Mouse (Mus musculus) MEL (cell line): ENCODE results near the gene Gm20388. TPM values are rescaled to one million over a fixed set of nuclear protein-coding genes. Genes with fewer than 3 reads are reported as not detected.

ENCODE experiments used
- DNase-seq: peaks from one replicate; pipeline ENCODE4 v3.0.0; 2011; ENCODE audit warnings: low read depth, low spot score
- H3K27ac ChIP-seq: 2 replicates; pipeline ENCODE4 v1.5.1; 2012; ENCODE audit warnings: low read depth, mild to moderate bottlenecking, control low read depth, low read length, moderate library complexity; ENCODE audit not compliant: control insufficient read depth
- H3K27me3 ChIP-seq, 2 experiments: fragments of 150-350 bp in 1 of 2; sonication (generic) in 1 of 2; 2 replicates each; pipeline ENCODE4 v1.6.1; 2012; ENCODE audit warnings: low read length in 2 of 2, mild to moderate bottlenecking in 2 of 2, improper control_type of control experiment in 1 of 2, moderate library complexity in 1 of 2; ENCODE audit not compliant: insufficient read depth in 2 of 2, control insufficient read depth in 1 of 2
- H3K36me3 ChIP-seq, 2 experiments: 2 replicates each; pipeline ENCODE4 v1.6.1; 2012 to 2014; ENCODE audit warnings: low read length in 2 of 2, improper control_type of control experiment in 1 of 2, inconsistent platforms in 1 of 2, mild to moderate bottlenecking in 1 of 2; ENCODE audit not compliant: insufficient read depth in 2 of 2, control insufficient read depth in 1 of 2
- H3K4me1 ChIP-seq, 2 experiments: fragments of 150-350 bp in 1 of 2; sonication (generic) in 1 of 2; 2 replicates each; pipeline ENCODE4 v1.6.1; 2012; ENCODE audit warnings: low read length in 2 of 2, improper control_type of control experiment in 1 of 2, mild to moderate bottlenecking in 1 of 2; ENCODE audit not compliant: insufficient read depth in 2 of 2, control insufficient read depth in 1 of 2
- H3K4me3 ChIP-seq, 2 experiments: fragments of 150-350 bp in 1 of 2; sonication (generic) in 1 of 2; 2 replicates each; pipeline ENCODE4 v1.5.1; 2012; ENCODE audit warnings: low read depth in 2 of 2, low read length in 2 of 2, mild to moderate bottlenecking in 2 of 2, moderate library complexity in 2 of 2, control low read depth in 1 of 2, improper control_type of control experiment in 1 of 2; ENCODE audit not compliant: control insufficient read depth in 1 of 2, insufficient read depth in 1 of 2
- H3K79me2 ChIP-seq: 2 replicates; pipeline ENCODE4 v1.6.1; 2012; ENCODE audit warnings: mild to moderate bottlenecking, low read length, moderate library complexity; ENCODE audit not compliant: control insufficient read depth, poor library complexity, insufficient read depth
- H3K9ac ChIP-seq: 2 replicates; pipeline ENCODE4 v1.6.1; 2012; ENCODE audit warnings: low read depth, mild to moderate bottlenecking, control low read depth, low read length, moderate library complexity; ENCODE audit not compliant: control insufficient read depth, poor library complexity, severe bottlenecking
- H3K9me3 ChIP-seq: fragments of 150-350 bp; sonication (generic); replicated peaks from 2 replicates; pipeline ENCODE4 v1.6.1; 2012; ENCODE audit warnings: mild to moderate bottlenecking, low read length, improper control_type of control experiment, moderate library complexity; ENCODE audit not compliant: insufficient read depth
- BHLHE40 ChIP-seq: IDR thresholded peaks from 2 replicates; pipeline ENCODE4 v1.6.1; 2012; ENCODE audit warnings: low read depth, mild to moderate bottlenecking, inconsistent platforms, low read length, improper control_type of control experiment, borderline replicate concordance
- CHD1 ChIP-seq: IDR thresholded peaks from 2 replicates; pipeline ENCODE4 v1.6.1; 2012; ENCODE audit warnings: low read depth, mild to moderate bottlenecking, inconsistent platforms, low read length, improper control_type of control experiment
- CTCF ChIP-seq, 3 experiments: IDR thresholded peaks in 2 of 3; conservative IDR thresholded peaks in 1 of 3; 2 replicates each; pipeline ENCODE4 v1.5.1; 2011 to 2012; ENCODE audit warnings: low read length in 3 of 3, low read depth in 2 of 3, mild to moderate bottlenecking in 2 of 3, improper control_type of control experiment in 1 of 3, inconsistent platforms in 1 of 3, mixed read lengths in 1 of 3, moderate library complexity in 1 of 3; ENCODE audit not compliant: control insufficient read depth in 1 of 3, insufficient read depth in 1 of 3, poor library complexity in 1 of 3, severe bottlenecking in 1 of 3
- E2F4 ChIP-seq: IDR thresholded peaks from 2 replicates; pipeline ENCODE4 v1.6.1; 2011; ENCODE audit warnings: low read depth, low read length, improper control_type of control experiment, borderline replicate concordance
- ELF1 ChIP-seq: IDR thresholded peaks from 2 replicates; pipeline ENCODE4 v1.6.1; 2014; ENCODE audit warnings: low read depth, mild to moderate bottlenecking, inconsistent platforms, low read length, improper control_type of control experiment, moderate library complexity
- ETS1 ChIP-seq: IDR thresholded peaks from 2 replicates; pipeline ENCODE4 v1.6.1; 2012; ENCODE audit warnings: low read depth, mild to moderate bottlenecking, inconsistent platforms, low read length, improper control_type of control experiment, moderate library complexity
- GABPA ChIP-seq: IDR thresholded peaks from 2 replicates; pipeline ENCODE4 v1.6.1; 2012; ENCODE audit warnings: low read depth, mild to moderate bottlenecking, inconsistent platforms, low read length, improper control_type of control experiment, moderate library complexity
- GATA1 ChIP-seq: IDR thresholded peaks from 2 replicates; pipeline ENCODE4 v1.6.1; 2011; ENCODE audit warnings: low read depth, low read length, improper control_type of control experiment
- JUND ChIP-seq: IDR thresholded peaks from 2 replicates; pipeline ENCODE4 v1.6.1; 2011; ENCODE audit warnings: low read depth, mild to moderate bottlenecking, improper control_type of control experiment, low read length
- KAT2A ChIP-seq: conservative IDR thresholded peaks from 2 replicates; pipeline ENCODE4 v1.6.1; 2012; ENCODE audit warnings: low read depth, low read length, improper control_type of control experiment, inconsistent platforms
- MAX ChIP-seq: IDR thresholded peaks from 2 replicates; pipeline ENCODE4 v1.6.1; 2011; ENCODE audit warnings: low read length, improper control_type of control experiment
- MAZ ChIP-seq: IDR thresholded peaks from 2 replicates; pipeline ENCODE4 v1.6.1; 2012; ENCODE audit warnings: low read depth, mild to moderate bottlenecking, inconsistent platforms, low read length, improper control_type of control experiment
- MEF2A ChIP-seq: IDR thresholded peaks from 2 replicates; pipeline ENCODE4 v1.6.1; 2014; ENCODE audit warnings: low read depth, mild to moderate bottlenecking, inconsistent platforms, low read length, improper control_type of control experiment; ENCODE audit not compliant: poor library complexity, insufficient replicate concordance, severe bottlenecking; ENCODE audit errors: extremely low read depth
- MYB ChIP-seq: IDR thresholded peaks from 2 replicates; pipeline ENCODE4 v1.6.1; 2011; ENCODE audit warnings: mild to moderate bottlenecking, low read depth, low read length, improper control_type of control experiment
- NELFE ChIP-seq: IDR thresholded peaks from 2 replicates; pipeline ENCODE4 v1.6.1; 2011; ENCODE audit warnings: low read depth, low read length, improper control_type of control experiment
- POLR2AphosphoS2 ChIP-seq: IDR thresholded peaks from 2 replicates; pipeline ENCODE4 v1.6.1; 2011; ENCODE audit warnings: low read length, improper control_type of control experiment
- RAD21 ChIP-seq: IDR thresholded peaks from 2 replicates; pipeline ENCODE4 v1.6.1; 2011; ENCODE audit warnings: mild to moderate bottlenecking, low read depth, low read length, improper control_type of control experiment
- SMC3 ChIP-seq: IDR thresholded peaks from 2 replicates; pipeline ENCODE4 v1.6.1; 2011; ENCODE audit warnings: low read depth, low read length, improper control_type of control experiment
- TBP ChIP-seq: IDR thresholded peaks from 2 replicates; pipeline ENCODE4 v1.8.0; 2011; ENCODE audit warnings: low read depth, low read length, improper control_type of control experiment
- TCF12 ChIP-seq: IDR thresholded peaks from 2 replicates; pipeline ENCODE4 v1.6.1; 2014; ENCODE audit warnings: low read depth, mild to moderate bottlenecking, inconsistent platforms, low read length, improper control_type of control experiment, moderate library complexity
- UBTF ChIP-seq: IDR thresholded peaks from 2 replicates; pipeline ENCODE4 v1.6.1; 2012; ENCODE audit warnings: low read depth, mild to moderate bottlenecking, inconsistent platforms, low read length, improper control_type of control experiment, moderate library complexity, borderline replicate concordance; ENCODE audit not compliant: insufficient read depth
- USF1 ChIP-seq: IDR thresholded peaks from 2 replicates; pipeline ENCODE4 v1.6.1; 2014; ENCODE audit warnings: low read depth, mild to moderate bottlenecking, inconsistent platforms, low read length, improper control_type of control experiment, moderate library complexity
- ZC3H11A ChIP-seq: IDR thresholded peaks from 2 replicates; pipeline ENCODE4 v1.6.1; 2012; ENCODE audit warnings: low read depth, mild to moderate bottlenecking, inconsistent platforms, low read length, improper control_type of control experiment
- polyA plus RNA-seq, 2 experiments: library from polyadenylated mRNA; stranded (reverse) in 1 of 2; unstranded in 1 of 2; fragments of >175 nt in 1 of 2; fragments of >200 nt in 1 of 2; gene quantifications; 2 replicates each; pipeline versions ENCODE4 v1.2.1 to v1.2.4; 2012; ENCODE audit warnings: low replicate concordance in 2 of 2, low read depth in 1 of 2; ENCODE audit not compliant: insufficient read length in 2 of 2, insufficient read depth in 1 of 2, missing spikeins in 1 of 2
- total RNA-seq: library from RNA; depleted of rRNA; stranded (reverse); fragments of 300-350 nt; gene quantifications from 2 replicates; pipeline ENCODE4 v1.2.3, GENCODE M21; 2012

The Gm20388 gene
- total and polyA plus RNA-seq, 3 experiments, result 11.1 to 17.8 TPM; not detected in 1

GRCm38 (mm10) chr8:120556198-120556892 is 645.7 kb downstream of the Gm20388 start:
- TF ChIP-seq E2F4 (no peak), MAZ (no peak), GATA1 (no peak), ETS1 (no peak), JUND (no peak), UBTF (no peak), KAT2A (no peak), MYB (no peak), GABPA (no peak), MAX (no peak), SMC3 (no peak), TBP (no peak), CHD1 (no peak), USF1 (no peak), MEF2A (no peak), BHLHE40 (no peak)
- TF ChIP-seq, all 39 proteins: peak for 0
- no peaks in the 10 kb centered on the region for H3K27me3 ChIP-seq
- H3K36me3 ChIP-seq, result no peaks in the 10 kb centered on the region; a peak in 3 of 4 replicates
- H3K79me2 ChIP-seq, result peaks cover 80% of the 10 kb centered on the region
- no peak for DNase-seq
- H3K4me3 ChIP-seq, result no peak overlapping the region
- no peak overlapping the region for H3K27ac ChIP-seq
- no peaks in the 10 kb centered on the region for H3K9me3 ChIP-seq
- H3K9ac ChIP-seq, result no peak overlapping the region
- peaks cover 0 to 3% of the 10 kb centered on the region in 2 experiments; a peak in 1 of 4 replicates for H3K4me1 ChIP-seq

GRCm38 (mm10) chr8:120557170-120557965 is 646.7 kb downstream of the Gm20388 start:
- Histone ChIP-seq H3K27ac (no peak overlapping the region), H3K9ac (no peak overlapping the region), H3K4me3 (no peak overlapping the region), H3K9me3 (no peaks in the 10 kb centered on the region), H3K36me3 (peaks cover 0 to 7% of the 10 kb centered on the region in 2 experiments; a peak in 3 of 4 replicates), H3K27me3 (no peaks in the 10 kb centered on the region), H3K79me2 (peaks cover 73% of the 10 kb centered on the region), H3K4me1 (peaks cover 0 to 13% of the 10 kb centered on the region in 2 experiments; a peak in 2 of 4 replicates)
- no peak for DNase-seq
- TF ChIP-seq JUND (no peak), MAX (no peak), SMC3 (no peak), ELF1 (no peak), RAD21 (no peak), ETS1 (no peak), NELFE (no peak), CTCF (IDR thresholded peaks at IDR 0.05 in 2 of 3, conservative IDR thresholded peaks at IDR 0.05 in 1 of 3; ENCODE audit: control insufficient read depth in 1 of 3, insufficient read depth in 1 of 3, low read depth in 2 of 3, low read length in 3 of 3, poor library complexity in 1 of 3, severe bottlenecking in 1 of 3) (no peak), ZC3H11A (no peak), GABPA (no peak), UBTF (no peak), POLR2AphosphoS2 (no peak), TCF12 (no peak)
